Mouse (Mus musculus): ENCODE results near the gene Nrxn1. TPM values are rescaled to one million over a fixed set of nuclear protein-coding genes. Genes with fewer than 3 reads are reported as not detected.

Nrxn1 gene
- polyA plus RNA-seq, 1 experiment: 2.4 TPM

DNA sequence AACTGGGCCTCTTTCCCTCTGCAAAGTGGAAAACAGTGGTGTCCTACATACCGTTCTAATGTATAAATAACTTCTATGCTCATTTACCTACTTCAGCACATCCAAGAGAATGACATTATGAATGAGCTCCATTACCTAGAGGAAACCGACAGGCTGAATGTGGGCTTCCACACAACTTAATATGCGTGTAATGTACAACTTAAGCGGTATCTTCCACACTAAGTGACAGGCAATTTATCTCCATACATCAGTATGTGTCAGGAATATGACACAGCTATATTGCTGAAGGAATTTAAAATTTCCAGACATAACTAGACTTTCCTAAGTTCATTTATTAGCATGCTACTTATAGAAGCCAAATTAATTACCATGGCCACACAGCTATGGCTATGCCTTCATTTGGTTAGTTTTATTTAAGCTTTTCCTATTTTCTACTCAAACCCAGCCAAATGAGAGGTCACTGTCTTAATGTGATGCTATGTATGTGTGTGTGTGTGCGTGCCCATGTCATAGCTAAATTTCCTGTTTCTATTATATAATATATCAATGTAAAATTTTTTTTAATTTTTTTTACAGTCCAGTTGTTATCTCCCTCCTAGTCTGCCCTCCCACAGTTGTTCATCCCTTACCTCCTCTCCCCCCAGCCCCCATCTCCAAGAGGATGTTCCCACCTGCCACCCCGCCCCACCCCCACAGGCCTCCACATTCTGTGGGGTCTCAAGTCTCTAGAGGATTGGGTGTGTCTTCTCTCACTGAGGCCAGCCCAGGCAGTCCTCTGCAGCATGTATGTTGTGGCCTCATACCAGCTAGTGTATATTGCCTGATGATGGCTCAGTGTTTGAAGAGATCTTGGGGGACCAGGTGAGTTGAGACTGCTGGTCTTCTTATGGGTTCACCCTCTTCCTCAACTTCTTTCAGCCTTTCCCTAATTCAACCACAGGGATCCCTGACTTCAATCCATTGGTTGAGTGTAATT lies 186.5 kb downstream of the Nrxn1 start:
- DNase-seq: no peak
- no peak for TF ChIP-seq POLR2A (IDR thresholded peaks at IDR 0.05; ENCODE audit: borderline replicate concordance, extremely low read depth, low read depth, low read length)
- TF ChIP-seq CTCF (IDR thresholded peaks at IDR 0.05; ENCODE audit: insufficient read depth, low read length): no peak
- Histone ChIP-seq H3K4me3 (replicated peaks; ENCODE audit: extremely low read depth, low read depth, low read length) (no peak overlapping the region), H3K4me1 (ENCODE audit: control insufficient read depth, insufficient read depth, low read length) (no peaks in the 10 kb centered on the region)
- 81% methylated on average over 6 of the region's 6 CpGs for WGBS

- DNase-seq: no peak
- Histone ChIP-seq H3K4me3 (replicated peaks; ENCODE audit: extremely low read depth, low read depth, low read length) (no peak overlapping the region), H3K4me1 (ENCODE audit: control insufficient read depth, insufficient read depth, low read length) (no peaks in the 10 kb centered on the region)
- WGBS: 87% methylated on average over 5 of the region's 5 CpGs
- no peak for TF ChIP-seq CTCF (IDR thresholded peaks at IDR 0.05; ENCODE audit: insufficient read depth, low read length)
- no peak for TF ChIP-seq POLR2A (IDR thresholded peaks at IDR 0.05; ENCODE audit: borderline replicate concordance, extremely low read depth, low read depth, low read length)
Observed at GRCm38 (mm10) chr17:90905143-90905542, 187.7 kb downstream of the Nrxn1 start.

GRCm38 (mm10) chr17:90892327-90893259 lies 200.3 kb downstream of the Nrxn1 start:
- TF ChIP-seq CTCF (IDR thresholded peaks at IDR 0.05; ENCODE audit: insufficient read depth, low read length) (no peak), POLR2A (IDR thresholded peaks at IDR 0.05; ENCODE audit: borderline replicate concordance, extremely low read depth, low read depth, low read length) (no peak)
- 56% methylated on average over 4 of the region's 4 CpGs for WGBS
- DNase-seq: no peak
- H3K4me3 ChIP-seq (replicated peaks; ENCODE audit: extremely low read depth, low read depth, low read length): no peak overlapping the region
- no peaks in the 10 kb centered on the region for H3K4me1 ChIP-seq (ENCODE audit: control insufficient read depth, insufficient read depth, low read length)

DNA sequence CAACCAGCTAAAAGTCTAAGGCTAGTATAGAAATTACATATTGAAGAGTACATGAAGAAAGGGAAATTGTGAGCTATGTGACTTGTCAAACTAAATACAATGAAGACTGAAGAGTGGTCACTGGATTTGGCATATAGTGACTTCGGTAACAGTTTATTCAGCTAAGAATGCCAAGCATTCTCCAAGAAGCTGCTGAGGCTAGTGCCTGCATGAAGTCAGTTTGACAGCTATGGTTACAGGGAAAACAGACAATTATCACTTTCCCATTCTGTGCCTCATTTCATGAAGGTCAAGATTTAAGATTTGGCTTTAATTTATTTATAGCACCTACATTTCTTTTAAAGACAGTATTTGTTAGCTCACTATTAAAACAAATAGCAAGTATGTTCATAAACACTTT lies 201.2 kb downstream of the Nrxn1 start:
- DNase-seq: no peak
- no peak for TF ChIP-seq CTCF (IDR thresholded peaks at IDR 0.05; ENCODE audit: insufficient read depth, low read length)
- no peak for TF ChIP-seq POLR2A (IDR thresholded peaks at IDR 0.05; ENCODE audit: borderline replicate concordance, extremely low read depth, low read depth, low read length)
- Histone ChIP-seq H3K4me3 (replicated peaks; ENCODE audit: extremely low read depth, low read depth, low read length) (no peak overlapping the region), H3K4me1 (ENCODE audit: control insufficient read depth, insufficient read depth, low read length) (no peaks in the 10 kb centered on the region)
- 46% methylated on average over 1 of the region's 1 CpGs for WGBS

GRCm38 (mm10) chr17:90857225-90857624 lies 235.6 kb downstream of the Nrxn1 start:
- Histone ChIP-seq H3K4me3 (replicated peaks; ENCODE audit: extremely low read depth, low read depth, low read length) (no peak overlapping the region), H3K4me1 (ENCODE audit: control insufficient read depth, insufficient read depth, low read length) (no peaks in the 10 kb centered on the region)
- TF ChIP-seq POLR2A (IDR thresholded peaks at IDR 0.05; ENCODE audit: borderline replicate concordance, extremely low read depth, low read depth, low read length) (no peak), CTCF (IDR thresholded peaks at IDR 0.05; ENCODE audit: insufficient read depth, low read length) (no peak)
- WGBS: 55% methylated on average over 2 of the region's 2 CpGs
- DNase-seq: no peak

DNA sequence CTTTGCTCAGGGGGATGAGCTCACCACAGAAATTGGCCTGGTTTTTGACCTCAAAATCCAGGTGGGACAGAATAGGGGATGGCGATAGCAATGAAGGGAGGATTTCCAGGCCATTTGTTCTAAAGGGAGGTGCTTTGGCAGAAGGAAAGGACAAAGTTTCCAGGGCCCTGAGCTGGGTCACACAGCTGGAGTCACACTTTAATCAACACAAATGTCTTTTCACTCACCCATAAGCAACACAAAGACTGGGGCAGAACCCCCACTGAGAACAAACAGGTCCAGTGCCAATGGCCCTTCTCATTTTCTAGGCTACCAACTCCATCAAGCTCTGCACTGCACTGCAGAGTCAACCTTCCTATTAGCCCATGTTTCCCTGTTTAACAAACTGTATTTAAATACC lies 249.0 kb downstream of the Nrxn1 start:
- H3K4me1 ChIP-seq (ENCODE audit: control insufficient read depth, insufficient read depth, low read length): no peaks in the 10 kb centered on the region
- TF ChIP-seq CTCF (IDR thresholded peaks at IDR 0.05; ENCODE audit: insufficient read depth, low read length) (no peak), POLR2A (IDR thresholded peaks at IDR 0.05; ENCODE audit: borderline replicate concordance, extremely low read depth, low read depth, low read length) (no peak)
- H3K4me3 ChIP-seq (replicated peaks; ENCODE audit: extremely low read depth, low read depth, low read length): no peak overlapping the region

DNA sequence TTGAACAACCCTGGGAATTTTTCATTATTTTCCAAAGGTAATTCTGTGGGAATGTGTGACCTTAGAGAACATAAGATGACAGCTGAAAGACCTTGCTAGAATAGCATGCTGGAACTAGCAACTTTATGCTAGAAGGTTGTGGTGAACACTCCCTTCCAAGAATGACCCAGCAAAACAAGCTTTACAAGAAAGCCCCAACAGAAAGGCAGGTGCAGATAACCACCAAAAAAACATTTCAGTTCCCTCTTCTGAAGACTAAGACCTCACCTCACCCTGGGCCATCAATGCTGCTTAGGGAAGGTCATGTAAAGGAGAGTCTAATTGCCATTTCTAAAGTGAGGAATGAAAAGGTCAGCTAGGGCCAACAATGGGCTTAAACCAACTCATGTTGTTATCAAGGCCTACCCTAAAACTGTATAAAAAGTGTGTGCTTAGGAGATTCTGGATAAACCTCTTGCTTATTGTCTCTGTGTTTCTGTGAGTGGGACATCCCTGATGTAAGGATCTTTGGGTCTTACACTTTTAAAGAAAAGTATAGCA lies 249.7 kb downstream of the Nrxn1 start:
- TF ChIP-seq CTCF (IDR thresholded peaks at IDR 0.05; ENCODE audit: insufficient read depth, low read length) (no peak), POLR2A (IDR thresholded peaks at IDR 0.05; ENCODE audit: borderline replicate concordance, extremely low read depth, low read depth, low read length) (no peak)
- Histone ChIP-seq H3K4me3 (replicated peaks; ENCODE audit: extremely low read depth, low read depth, low read length) (no peak overlapping the region), H3K4me1 (ENCODE audit: control insufficient read depth, insufficient read depth, low read length) (no peaks in the 10 kb centered on the region)
- no peak for DNase-seq

More for the DNA sequence above, 249.0 kb downstream of the Nrxn1 start:
- WGBS: 50% methylated on average over 1 of the region's 1 CpGs
- no peak for DNase-seq

DNA sequence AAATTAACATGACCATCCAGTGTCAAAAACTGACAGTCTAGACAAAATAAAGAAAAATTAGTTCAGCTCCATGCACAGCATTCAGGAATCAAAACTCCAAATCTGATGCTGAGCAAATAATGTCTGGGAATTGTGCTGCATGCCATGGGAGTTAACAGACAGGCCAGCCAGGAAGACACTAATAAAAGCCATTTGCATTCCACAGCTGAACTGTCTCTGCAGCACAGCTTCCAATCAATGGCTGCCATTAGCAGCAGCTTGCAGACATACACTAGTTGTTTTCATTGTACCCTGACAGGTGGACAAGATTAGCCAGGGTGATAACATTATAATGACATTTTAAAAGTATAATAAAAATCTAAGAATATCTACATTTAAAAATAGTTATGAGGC lies 255.9 kb downstream of the Nrxn1 start:
- H3K4me3 ChIP-seq (replicated peaks; ENCODE audit: extremely low read depth, low read depth, low read length): no peak overlapping the region
- no peak for DNase-seq
- no peaks in the 10 kb centered on the region; the same call in 1 of the 2 replicates for H3K4me1 ChIP-seq (ENCODE audit: control insufficient read depth, insufficient read depth, low read length)
- no peak for TF ChIP-seq POLR2A (IDR thresholded peaks at IDR 0.05; ENCODE audit: borderline replicate concordance, extremely low read depth, low read depth, low read length)
- TF ChIP-seq CTCF (IDR thresholded peaks at IDR 0.05; ENCODE audit: insufficient read depth, low read length): no peak
